Mouse (Mus musculus): ENCODE measurements around the gene Slc22a3. TPM values are rescaled to one million over a fixed set of nuclear protein-coding genes. Genes with fewer than 3 reads are reported as not detected.

Gene Slc22a3
- total RNA-seq, 1 experiment from 2014 or later, result not detected

GRCm38 (mm10) chr17:12474509-12475083 is 32.9 kb downstream of the Slc22a3 start:
- no peak for ATAC-seq (ENCODE audit: extremely low read depth, insufficient number of reproducible peaks, low FRiP score, poor library complexity, severe bottlenecking)

- ATAC-seq (ENCODE audit: extremely low read depth, insufficient number of reproducible peaks, low FRiP score, poor library complexity, severe bottlenecking), result no peak
These were observed 35.0 kb downstream of the Slc22a3 start for GRCm38 (mm10) chr17:12472547-12472946.

- ATAC-seq (ENCODE audit: extremely low read depth, insufficient number of reproducible peaks, low FRiP score, poor library complexity, severe bottlenecking), result no peak
These were observed 38.8 kb downstream of the Slc22a3 start for GRCm38 (mm10) chr17:12468745-12469144.

- no peak for ATAC-seq (ENCODE audit: extremely low read depth, insufficient number of reproducible peaks, low FRiP score, poor library complexity, severe bottlenecking)
These were observed 39.9 kb downstream of the Slc22a3 start for GRCm38 (mm10) chr17:12467642-12468041.

GRCm38 (mm10) chr17:12466501-12467000 is 41.0 kb downstream of the Slc22a3 start:
- ATAC-seq (ENCODE audit: extremely low read depth, insufficient number of reproducible peaks, low FRiP score, poor library complexity, severe bottlenecking), result no peak

- ATAC-seq (ENCODE audit: extremely low read depth, insufficient number of reproducible peaks, low FRiP score, poor library complexity, severe bottlenecking), result no peak
These were observed 46.3 kb downstream of the Slc22a3 start for GRCm38 (mm10) chr17:12461168-12461567.

GRCm38 (mm10) chr17:12455143-12455790 is 52.2 kb downstream of the Slc22a3 start:
- no peak for ATAC-seq (ENCODE audit: extremely low read depth, insufficient number of reproducible peaks, low FRiP score, poor library complexity, severe bottlenecking)

- no peak for ATAC-seq (ENCODE audit: extremely low read depth, insufficient number of reproducible peaks, low FRiP score, poor library complexity, severe bottlenecking)
These were observed 53.8 kb downstream of the Slc22a3 start for GRCm38 (mm10) chr17:12453691-12454090.

GRCm38 (mm10) chr17:12452862-12453531 is 54.5 kb downstream of the Slc22a3 start:
- no peak for ATAC-seq (ENCODE audit: extremely low read depth, insufficient number of reproducible peaks, low FRiP score, poor library complexity, severe bottlenecking)

GRCm38 (mm10) chr17:12451234-12451633 is 56.3 kb downstream of the Slc22a3 start:
- no peak for ATAC-seq (ENCODE audit: extremely low read depth, insufficient number of reproducible peaks, low FRiP score, poor library complexity, severe bottlenecking)

GRCm38 (mm10) chr17:12444561-12444960 is 62.9 kb downstream of the Slc22a3 start:
- no peak for ATAC-seq (ENCODE audit: extremely low read depth, insufficient number of reproducible peaks, low FRiP score, poor library complexity, severe bottlenecking)

- ATAC-seq (ENCODE audit: extremely low read depth, insufficient number of reproducible peaks, low FRiP score, poor library complexity, severe bottlenecking), result no peak
These were observed 69.7 kb downstream of the Slc22a3 start for GRCm38 (mm10) chr17:12437771-12438170.

- no peak for ATAC-seq (ENCODE audit: extremely low read depth, insufficient number of reproducible peaks, low FRiP score, poor library complexity, severe bottlenecking)
These were observed 75.8 kb downstream of the Slc22a3 start for GRCm38 (mm10) chr17:12431707-12432106.

- no peak for ATAC-seq (ENCODE audit: extremely low read depth, insufficient number of reproducible peaks, low FRiP score, poor library complexity, severe bottlenecking)
These were observed 79.1 kb downstream of the Slc22a3 start for GRCm38 (mm10) chr17:12428369-12428768.

- no peak for ATAC-seq (ENCODE audit: extremely low read depth, insufficient number of reproducible peaks, low FRiP score, poor library complexity, severe bottlenecking)
These were observed 80.3 kb downstream of the Slc22a3 start for GRCm38 (mm10) chr17:12427156-12427555.

- no peak for ATAC-seq (ENCODE audit: extremely low read depth, insufficient number of reproducible peaks, low FRiP score, poor library complexity, severe bottlenecking)
These were observed 85.4 kb downstream of the Slc22a3 start for GRCm38 (mm10) chr17:12422143-12422542.

- no peak for ATAC-seq (ENCODE audit: extremely low read depth, insufficient number of reproducible peaks, low FRiP score, poor library complexity, severe bottlenecking)
These were observed 86.5 kb downstream of the Slc22a3 start for GRCm38 (mm10) chr17:12420886-12421574.

GRCm38 (mm10) chr17:12419491-12420079 is 87.9 kb downstream of the Slc22a3 start:
- no peak for ATAC-seq (ENCODE audit: extremely low read depth, insufficient number of reproducible peaks, low FRiP score, poor library complexity, severe bottlenecking)

GRCm38 (mm10) chr17:12416250-12416895 is 91.1 kb downstream of the Slc22a3 start:
- ATAC-seq (ENCODE audit: extremely low read depth, insufficient number of reproducible peaks, low FRiP score, poor library complexity, severe bottlenecking), result 0 out of 2 replicates have a peak, but pooled peaks have one; percentile 38
